11 mouse cellular contexts compared by ENCODE assay signal in genomic region chr6:140148138-140148537, GRCm38 (mm10).
A peak's percentile ranks its signal among the peaks of the same experiment; 100 is the strongest.
DNase-seq lines count a peak whose midpoint lies in the region; ATAC-seq lines count a peak whose summit lies in the region.
"Had no signal": no experiment of that assay in that cellular context is flagged by ENCODE, and none has a peak within 500 bp of the region (broad histone marks: within the 10 kb centered on the region; RNA-seq: fewer than 3 reads in every experiment).

No protein-coding gene starts in this region.

- H3K4me3 ChIP-seq in forebrain, embryonic 12.5 days (replicated peaks): no peak overlapping the region
- H3K4me3 ChIP-seq in hindbrain, embryonic 12.5 days: no peak overlapping the region
- H3K4me3 ChIP-seq: embryonic facial prominence, embryonic 15.5 days; heart, embryonic 13.5 days; left cerebral cortex, adult 2 months had no signal

- H3K4me2 ChIP-seq in forebrain, embryonic 12.5 days: no peak overlapping the region
- no peak overlapping the region for H3K4me2 ChIP-seq in hindbrain, embryonic 12.5 days (replicated peaks)
- H3K4me2 ChIP-seq: embryonic facial prominence, embryonic 15.5 days; heart, embryonic 13.5 days had no signal

- H3K27me3 ChIP-seq in forebrain, embryonic 12.5 days: no peaks in the 10 kb centered on the region
- H3K27me3 ChIP-seq in hindbrain, embryonic 12.5 days: no peaks in the 10 kb centered on the region
- H3K27me3 ChIP-seq: embryonic facial prominence, embryonic 15.5 days; heart, embryonic 13.5 days had no signal

- H3K36me3 ChIP-seq in forebrain, embryonic 12.5 days (replicated peaks): no peaks in the 10 kb centered on the region
- no peaks in the 10 kb centered on the region for H3K36me3 ChIP-seq in hindbrain, embryonic 12.5 days
- H3K36me3 ChIP-seq: embryonic facial prominence, embryonic 15.5 days; heart, embryonic 13.5 days had no signal

- H3K4me1 ChIP-seq in forebrain, embryonic 12.5 days: peaks cover 8% of the 10 kb centered on the region
- no peaks in the 10 kb centered on the region; the same call in 1 of the 2 replicates for H3K4me1 ChIP-seq in hindbrain, embryonic 12.5 days
- H3K4me1 ChIP-seq: heart, embryonic 13.5 days had no signal

- no peak overlapping the region for H3K9ac ChIP-seq in forebrain, embryonic 12.5 days
- no peak overlapping the region for H3K9ac ChIP-seq in hindbrain, embryonic 12.5 days
- H3K9ac ChIP-seq: embryonic facial prominence, embryonic 15.5 days; heart, embryonic 13.5 days had no signal

- peak; percentile 65 for ATAC-seq in forebrain, embryonic 12.5 days (ENCODE audit: low FRiP score)
- peak; percentile 71 for ATAC-seq in hindbrain, embryonic 12.5 days (ENCODE audit: low FRiP score)

- 36% methylated on average over 3 of the region's 3 CpGs for WGBS in forebrain, embryonic 12.5 days
- WGBS in hindbrain, embryonic 12.5 days: 43% methylated on average over 3 of the region's 3 CpGs

- H3K9me3 ChIP-seq in forebrain, embryonic 12.5 days: no peaks in the 10 kb centered on the region
- H3K9me3 ChIP-seq in hindbrain, embryonic 12.5 days (replicated peaks): no peaks in the 10 kb centered on the region
- H3K9me3 ChIP-seq: embryonic facial prominence, embryonic 15.5 days; heart, embryonic 13.5 days had no signal

- peak; percentile 61 to 89 for DNase-seq in layer of hippocampus, adult 18-20 months (ENCODE audit: low spot score in 2 of 2)
- no peak for DNase-seq in layer of hippocampus, postnatal 10 days (ENCODE audit: low spot score in 2 of 2)
- peak; percentile 59 to 63 for DNase-seq in layer of hippocampus, postnatal 36 days
- no peak for DNase-seq in urinary bladder, postnatal 36 days (ENCODE audit: low spot score in 2 of 2)
- no peak for DNase-seq in cerebellum, adult 11 months
- DNase-seq in ovary, postnatal 36 days (ENCODE audit: low spot score): no peak

- H3K27ac ChIP-seq in forebrain, embryonic 12.5 days: peak overlapping the region; percentile 14; the same call in 1 of the 2 replicates
- no peak overlapping the region for H3K27ac ChIP-seq in hindbrain, embryonic 12.5 days
- H3K27ac ChIP-seq: embryonic facial prominence, embryonic 15.5 days; heart, embryonic 13.5 days; left cerebral cortex, adult 2 months had no signal

Comparison
In these comparisons a context has a peak if more than half of its experiments do, and no peak if none do; other contexts are left out.
1. DNase-seq: peak in layer of hippocampus, adult 18-20 months (2 of 2) and layer of hippocampus, postnatal 36 days (2 of 2); none in layer of hippocampus, postnatal 10 days (0 of 2), urinary bladder, postnatal 36 days (0 of 2), cerebellum, adult 11 months (single experiment) and ovary, postnatal 36 days (single experiment).